Mouse (Mus musculus): ENCODE data around the gene Serinc2.

- TF ChIP-seq CTCF (IDR thresholded peaks at IDR 0.05; ENCODE audit: extremely low read depth, insufficient read depth, low read length) (no peak), POLR2A (IDR thresholded peaks at IDR 0.05; ENCODE audit: extremely low read depth, insufficient read depth, low read length) (no peak)
Measured at GRCm38 (mm10) chr4:130268736-130269135, 10.3 kb downstream of the Serinc2 start.
